8 mouse cellular contexts compared by ENCODE assay signal in genomic region chr1:135698996-135699705, GRCm38 (mm10). TPM values are rescaled to one million over a fixed set of nuclear protein-coding genes. Genes with fewer than 3 reads are reported as not detected.
DNase-seq lines count a peak whose midpoint lies in the region; ATAC-seq and TF ChIP-seq lines count a peak whose summit lies in the region.

No protein-coding gene starts in this region.

- no peaks in the 10 kb centered on the region for H3K36me3 ChIP-seq in intestine, embryonic 14.5 days (ENCODE audit: control insufficient read depth, insufficient read depth, low read length)

- H3K27me3 ChIP-seq in intestine, embryonic 14.5 days (replicated peaks; ENCODE audit: control insufficient read depth, insufficient read depth, low read length): no peaks in the 10 kb centered on the region

- H3K27ac ChIP-seq in cortical plate, adult 2 months (ENCODE audit: insufficient read depth, low read length): no peak overlapping the region
- no peak overlapping the region for H3K27ac ChIP-seq in intestine, embryonic 14.5 days (ENCODE audit: low read depth)

- H3K4me1 ChIP-seq in cortical plate, adult 2 months (ENCODE audit: control insufficient read depth, insufficient read depth, low read length): peaks cover 2% of the 10 kb centered on the region
- H3K4me1 ChIP-seq in intestine, embryonic 14.5 days (replicated peaks; ENCODE audit: control insufficient read depth, insufficient read depth, low read length): peaks cover 15% of the 10 kb centered on the region

- peak; percentile 36; the same call in 1 of the 2 replicates for ATAC-seq in intestine, embryonic 14.5 days (replicated peaks; ENCODE audit: low FRiP score, low TSS enrichment, low read depth)
- peak; percentile 61 for ATAC-seq in megakaryocyte progenitor cell, adult 5-6 weeks (replicated peaks; ENCODE audit: poor library complexity)
- ATAC-seq in inflammation-experienced regulatory T-cells, adult 6 months: no peak

- TF ChIP-seq POLR2A in cortical plate, adult 2 months (IDR thresholded peaks at IDR 0.05; ENCODE audit: extremely low read depth, insufficient read depth, low read length): no peak

- WGBS in intestine, embryonic 14.5 days: 4% methylated on average over 29 of the region's 29 CpGs

- peak overlapping the region; percentile 48 for H3K4me2 ChIP-seq in intestine, embryonic 14.5 days (ENCODE audit: low read length)

- H3K4me3 ChIP-seq in cortical plate, adult 2 months (ENCODE audit: insufficient read depth, low read length): peak overlapping the region; percentile 27
- peak overlapping the region; percentile 20 for H3K4me3 ChIP-seq in intestine, embryonic 14.5 days (ENCODE audit: low read depth, low read length)

- no peaks in the 10 kb centered on the region for H3K9me3 ChIP-seq in intestine, embryonic 14.5 days (ENCODE audit: control insufficient read depth, low read length)

- intact Hi-C loops in left cerebral cortex, postnatal 25 days (cut with DNase I): loop anchor here (2.0 kb wide), 1 partner anchor 238 kb away; no protein-coding TSS in a partner anchor

- no peak overlapping the region for H3K9ac ChIP-seq in intestine, embryonic 14.5 days (ENCODE audit: low read length)

- DNase-seq in ZHBTc4 (ENCODE audit: low read depth, low spot score): peak; percentile 75
- DNase-seq in gastrocnemius, postnatal 25 days: peak; percentile 79
- DNase-seq in intestine, embryonic 14.5 days (ENCODE audit: low spot score): peak; percentile 89
- DNase-seq in left cerebral cortex, postnatal 25 days (ENCODE audit: low spot score in 2 of 2): peak; percentile 69 to 78
- DNase-seq in right cerebral cortex, postnatal 14 days: peak; percentile 79

- TF ChIP-seq CTCF in cortical plate, adult 2 months (IDR thresholded peaks at IDR 0.05; ENCODE audit: extremely low read depth, insufficient read depth, low read length): peak; percentile 63

RNA-seq across cellular contexts. Expression of gene Csrp1, which starts 20.7 kb away (rescaled TPM):
- polyA plus RNA-seq in cortical plate, adult 2 months (2012; rRNA removed): 346 and 369 TPM in 2 replicates
- 10 to 100 TPM; 24.8 to 41.1 TPM for total RNA-seq in gastrocnemius, postnatal 25 days (2021)
- 225 and 242 TPM in 2 replicates for polyA plus RNA-seq in intestine, embryonic 14.5 days (2014; fragmentation: Nextera tagmentation; extraction: Ambion mirVana)
- total RNA-seq in left cerebral cortex, postnatal 25 days (2021): 100 to 1,000 TPM; 179 to 206 TPM
- total RNA-seq in megakaryocyte progenitor cell, adult 5-6 weeks (2015): 103 and 106 TPM in 2 replicates
- 104 and 113 TPM in 2 replicates for total RNA-seq in megakaryocyte progenitor cell, adult 5-6 weeks (2017)
- 10 to 100 TPM; 19.5 to 31.9 (median 26.9) TPM for polyA plus RNA-seq in inflammation-experienced regulatory T-cells, adult 6 months (2017; shearing (Covaris generic))
